Mouse (Mus musculus): ENCODE results near the gene C1qb.

C1qb gene

DNA sequence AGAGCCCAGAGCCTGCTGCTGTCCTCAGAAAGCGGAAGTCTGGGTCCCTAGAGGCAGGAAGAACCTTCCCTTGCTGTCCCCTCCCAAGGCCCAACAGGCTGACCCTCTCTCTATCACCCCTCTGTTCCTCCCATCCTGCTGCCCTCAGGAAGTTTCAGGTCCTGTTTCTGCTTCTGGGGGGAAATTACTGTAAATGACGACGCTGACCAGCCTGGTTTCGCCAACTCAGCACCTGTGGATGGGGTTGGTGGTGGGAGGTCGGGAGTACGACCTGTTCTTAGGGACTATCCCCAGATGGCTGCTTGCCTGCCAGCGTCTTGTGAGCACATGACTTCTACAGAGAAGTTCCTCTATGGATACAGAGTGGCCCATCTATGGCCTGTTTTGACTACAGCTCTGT, at the start of gene C1qb:
Gene C1qb, minus strand, starts transcription at position 87 of the 400 bp plus-strand sequence.
- peak; percentile 24 to 80 for DNase-seq (ENCODE audit: low spot score in 2 of 2)

GRCm38 (mm10) chr4:136934746-136935613, 49.0 kb upstream of the C1qb start:
- no peak for DNase-seq (ENCODE audit: low spot score in 2 of 2)

DNA sequence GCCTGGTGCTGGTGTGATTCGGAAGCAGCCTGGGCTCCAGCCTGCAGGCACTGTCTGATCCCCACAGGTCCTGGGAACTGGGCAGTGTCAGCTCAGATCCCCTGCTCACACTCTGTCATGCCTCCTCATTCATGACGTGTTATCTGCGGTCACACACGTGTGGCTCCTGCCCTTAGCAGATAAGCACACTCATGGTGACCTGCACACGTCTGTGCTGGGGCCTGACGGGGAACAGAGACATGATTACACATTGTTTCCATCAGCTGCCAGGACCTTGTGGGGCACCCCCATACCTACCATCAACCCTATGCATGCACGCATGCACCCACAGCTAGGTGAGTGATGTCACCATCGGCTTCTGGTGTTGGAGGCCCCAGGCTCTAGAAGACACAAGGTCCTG, 44.5 kb upstream of the C1qb start:
- DNase-seq (ENCODE audit: low spot score in 2 of 2) = no peak

DNA sequence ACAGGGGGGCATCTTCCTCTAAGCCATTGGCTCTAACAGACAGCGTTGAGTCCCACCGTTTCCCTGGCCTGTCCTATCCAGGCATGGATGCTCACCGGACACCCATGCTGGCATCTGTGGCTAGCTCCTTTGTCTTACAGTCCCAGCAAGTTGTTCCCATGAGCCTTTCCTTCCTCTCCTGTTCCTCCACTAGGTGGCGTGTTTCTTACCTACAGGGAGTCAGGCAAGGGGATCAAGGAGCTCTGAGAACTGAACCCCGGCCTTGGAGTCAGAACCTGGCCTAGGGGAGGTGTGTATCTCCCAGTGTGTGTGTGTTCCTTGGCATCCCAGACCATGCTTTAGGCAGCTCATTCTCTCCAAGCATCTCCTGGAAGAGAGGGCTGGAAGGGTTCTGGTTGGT, 42.9 kb upstream of the C1qb start:
- no peak for DNase-seq (ENCODE audit: low spot score in 2 of 2)

DNA sequence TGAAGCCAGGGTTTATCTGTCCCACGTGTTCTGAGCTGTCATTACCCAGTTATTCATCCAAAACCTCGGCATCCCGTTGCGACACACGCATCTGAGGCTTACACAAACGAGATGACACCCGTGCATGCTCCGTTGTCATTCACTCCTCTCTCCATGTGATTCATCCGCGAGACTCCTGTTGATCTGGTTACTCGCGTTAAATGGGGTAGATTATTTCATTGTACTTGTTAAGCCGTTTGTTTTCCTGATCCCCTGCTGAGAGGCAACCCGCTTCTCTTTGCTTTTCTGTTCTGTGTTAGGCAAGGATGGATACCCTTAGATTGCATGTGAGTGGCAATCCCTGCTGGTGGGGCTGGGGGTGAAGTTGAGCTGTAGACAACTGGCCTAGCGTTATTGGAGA, 39.8 kb upstream of the C1qb start:
- no peak for DNase-seq (ENCODE audit: low spot score in 2 of 2)

GRCm38 (mm10) chr4:136924529-136924928, 38.5 kb upstream of the C1qb start:
- peak in 1 of 2 experiments; percentile 46 for DNase-seq (ENCODE audit: low spot score in 2 of 2)

GRCm38 (mm10) chr4:136919526-136919925, 33.5 kb upstream of the C1qb start:
- DNase-seq (ENCODE audit: low spot score in 2 of 2) = no peak

DNA sequence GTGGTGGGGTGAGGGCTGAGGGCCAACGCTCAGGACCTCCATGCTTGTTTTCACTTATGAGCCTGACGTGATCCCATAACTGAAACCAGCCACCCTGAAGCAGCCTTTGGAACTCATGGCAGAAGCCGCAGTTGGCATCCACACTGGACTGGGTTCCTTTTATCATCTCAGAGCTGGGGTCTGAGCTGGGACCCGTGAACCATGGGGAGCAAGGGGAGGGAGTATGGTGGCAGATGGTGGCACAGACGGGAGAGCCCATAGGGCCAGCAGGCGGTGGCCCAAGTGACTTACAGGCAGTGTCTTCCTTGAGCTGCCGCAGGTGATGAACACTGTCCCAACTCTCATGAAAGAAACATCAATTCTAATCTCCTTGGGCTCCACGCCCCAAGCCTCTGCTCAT, 32.8 kb upstream of the C1qb start:
- no peak for DNase-seq (ENCODE audit: low spot score in 2 of 2)

DNA sequence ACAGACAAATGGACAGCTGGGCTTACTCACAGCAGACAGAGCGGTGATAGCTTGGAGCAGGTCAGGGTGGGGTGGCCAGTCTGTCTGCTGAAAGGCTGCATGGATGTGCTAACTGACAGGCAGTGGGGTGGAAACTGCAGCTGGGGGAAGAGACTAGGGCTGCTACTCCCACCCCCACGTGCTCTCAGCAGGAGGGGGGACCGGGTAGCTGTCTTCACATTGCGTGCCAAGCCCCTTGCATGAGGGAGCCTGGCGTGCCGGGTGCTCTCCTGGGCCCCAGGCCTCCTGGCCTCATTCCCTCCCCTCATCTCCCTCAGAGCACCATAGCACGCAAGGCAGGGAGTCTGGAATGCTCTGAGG, 31.2 kb upstream of the C1qb start:
- no peak for DNase-seq (ENCODE audit: low spot score in 2 of 2)

- DNase-seq (ENCODE audit: low spot score in 2 of 2) = no peak
Measured at GRCm38 (mm10) chr4:136916359-136917164, 30.6 kb upstream of the C1qb start.

- DNase-seq (ENCODE audit: low spot score in 2 of 2) = no peak
Measured at GRCm38 (mm10) chr4:136912841-136913240, 26.9 kb upstream of the C1qb start.

DNA sequence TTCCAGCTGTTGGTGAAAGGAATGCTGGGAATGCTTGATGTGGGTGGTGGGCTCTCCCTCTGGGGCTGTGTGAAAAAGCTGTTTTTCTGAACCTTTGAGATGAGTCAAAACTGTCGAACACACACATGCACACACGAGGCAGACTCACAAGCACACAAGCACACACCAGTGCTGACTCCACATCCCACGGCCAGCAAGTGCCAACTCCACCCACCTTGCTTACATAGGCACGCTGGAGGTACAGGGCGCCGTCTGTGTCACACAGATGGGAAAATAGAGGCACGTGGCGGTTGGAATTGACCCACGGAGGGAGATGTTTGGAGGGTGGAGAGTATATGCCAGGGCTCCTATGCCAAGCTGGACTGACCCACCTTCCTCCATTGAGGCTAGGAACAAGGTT, 25.8 kb upstream of the C1qb start:
- DNase-seq (ENCODE audit: low spot score in 2 of 2) = no peak

DNA sequence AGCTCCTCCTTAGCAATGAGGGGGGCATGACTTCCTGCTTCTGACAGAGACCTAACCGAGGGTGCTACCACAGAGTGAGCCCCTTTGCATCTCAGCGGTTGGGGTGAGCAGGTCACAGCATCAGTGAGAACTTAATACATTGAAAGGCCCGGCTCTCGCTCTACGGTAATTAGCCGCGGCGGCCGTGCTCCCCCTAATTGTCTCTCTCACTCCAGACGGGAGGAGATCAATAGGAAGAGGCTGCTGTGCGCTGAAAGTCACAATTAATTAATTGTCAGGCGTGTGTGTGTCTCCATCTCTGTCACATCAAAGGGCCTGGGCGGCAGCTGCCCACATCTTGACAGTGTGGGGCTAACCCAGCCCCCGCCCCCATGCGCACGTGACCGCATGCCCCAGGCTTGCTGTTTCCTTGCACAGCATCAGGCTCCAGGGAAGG, 25.2 kb upstream of the C1qb start:
- no peak for DNase-seq (ENCODE audit: low spot score in 2 of 2)

GRCm38 (mm10) chr4:136907809-136908208, 21.8 kb upstream of the C1qb start:
- no peak for DNase-seq (ENCODE audit: low spot score in 2 of 2)

- no peak for DNase-seq (ENCODE audit: low spot score in 2 of 2)
Measured at GRCm38 (mm10) chr4:136907033-136907432, 21.0 kb upstream of the C1qb start.

- DNase-seq (ENCODE audit: low spot score in 2 of 2) = no peak
Measured at GRCm38 (mm10) chr4:136904767-136905539, 19.0 kb upstream of the C1qb start.

DNA sequence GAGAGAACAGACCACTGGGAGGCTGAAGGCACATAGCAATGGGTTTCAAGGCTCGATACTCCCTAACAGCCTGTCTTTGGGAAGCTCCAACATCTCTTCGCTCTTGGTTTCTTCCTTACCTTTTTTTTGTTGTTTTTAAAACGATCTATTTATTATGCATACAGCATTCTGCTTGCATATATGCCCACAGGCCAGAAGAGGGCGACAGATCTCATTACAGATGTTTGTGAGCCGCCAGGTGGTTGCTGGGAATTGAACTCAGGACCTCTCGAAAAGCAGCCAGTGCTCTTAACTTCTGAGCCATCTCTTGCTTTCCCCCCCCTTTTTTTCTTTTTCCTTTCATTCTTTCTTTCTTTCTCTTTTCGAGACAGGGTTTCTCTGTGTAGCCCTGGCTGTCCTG, 13.2 kb upstream of the C1qb start:
- no peak for DNase-seq (ENCODE audit: low spot score in 2 of 2)

DNA sequence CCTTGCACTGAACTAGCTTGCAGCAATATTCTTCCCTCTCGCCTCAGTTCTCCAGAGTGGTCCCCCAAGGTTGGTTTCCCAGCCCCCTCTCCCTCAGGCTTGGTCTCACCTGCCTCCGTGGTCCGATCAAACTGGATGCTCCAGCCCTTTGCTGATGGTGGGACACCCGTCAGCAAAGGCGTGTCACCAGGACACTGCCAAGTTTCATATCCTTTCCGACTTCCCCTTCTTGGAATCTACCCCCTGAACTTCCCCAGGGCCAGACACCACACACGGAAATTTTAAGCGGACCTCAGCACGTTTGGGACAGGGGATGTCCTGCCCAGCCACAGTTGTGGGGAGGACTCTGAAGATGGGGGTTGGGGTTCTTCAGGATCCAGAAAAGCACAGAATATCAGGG, 12.7 kb upstream of the C1qb start, which contains the start of gene C1qa:
Gene C1qa, minus strand, starts transcription at position 167 of the 400 bp plus-strand sequence.
- DNase-seq (ENCODE audit: low spot score in 2 of 2) = peak; percentile 44 to 77

DNA sequence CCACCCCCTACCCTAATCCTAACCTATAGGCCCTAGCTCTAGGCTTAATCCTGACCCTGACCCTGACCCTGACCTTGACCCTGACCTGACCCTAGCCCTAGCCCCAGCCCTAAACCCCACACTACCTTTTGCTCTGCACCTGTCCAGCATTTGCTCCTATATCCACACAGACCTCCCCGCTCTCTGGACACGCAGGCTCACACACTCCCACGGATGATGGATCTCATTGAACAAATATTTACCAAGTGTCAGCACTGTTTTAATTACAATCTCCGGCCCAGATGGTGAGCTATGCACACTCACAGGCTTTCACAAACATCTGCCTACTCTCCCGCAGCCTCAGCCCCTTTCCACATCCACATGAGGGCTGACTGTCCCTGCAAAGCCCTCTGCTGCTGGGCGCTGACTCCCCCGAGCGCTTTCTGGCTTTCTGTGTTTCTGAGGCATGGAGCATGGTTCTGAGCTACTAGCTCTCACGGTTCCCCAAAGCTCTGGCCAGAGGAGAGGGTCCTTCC, 12.2 kb upstream of the C1qb start:
- no peak for DNase-seq (ENCODE audit: low spot score in 2 of 2)

DNA sequence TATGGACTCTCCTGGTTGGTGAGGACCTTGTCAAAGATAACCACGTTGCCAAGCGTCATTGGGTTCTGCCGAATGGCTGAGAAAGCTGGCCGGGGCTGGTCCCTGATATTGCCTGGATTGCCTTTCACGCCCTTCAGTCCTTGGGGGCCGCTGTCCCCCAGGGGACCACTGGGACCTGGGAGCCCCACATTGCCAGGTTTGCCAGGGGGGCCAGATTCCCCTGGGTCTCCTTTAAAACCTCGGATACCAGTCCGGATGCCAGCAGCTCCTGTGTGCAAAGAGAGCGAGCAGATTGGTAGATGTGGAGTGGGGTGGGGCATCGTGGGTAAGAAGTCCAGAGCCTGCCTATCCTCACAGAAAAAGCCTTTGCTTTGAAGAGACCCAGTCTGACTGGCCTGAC, 10.5 kb upstream of the C1qb start:
- DNase-seq (ENCODE audit: low spot score in 2 of 2) = no peak

GRCm38 (mm10) chr4:136895861-136896260, 9.9 kb upstream of the C1qb start:
- DNase-seq (ENCODE audit: low spot score in 2 of 2) = no peak

DNA sequence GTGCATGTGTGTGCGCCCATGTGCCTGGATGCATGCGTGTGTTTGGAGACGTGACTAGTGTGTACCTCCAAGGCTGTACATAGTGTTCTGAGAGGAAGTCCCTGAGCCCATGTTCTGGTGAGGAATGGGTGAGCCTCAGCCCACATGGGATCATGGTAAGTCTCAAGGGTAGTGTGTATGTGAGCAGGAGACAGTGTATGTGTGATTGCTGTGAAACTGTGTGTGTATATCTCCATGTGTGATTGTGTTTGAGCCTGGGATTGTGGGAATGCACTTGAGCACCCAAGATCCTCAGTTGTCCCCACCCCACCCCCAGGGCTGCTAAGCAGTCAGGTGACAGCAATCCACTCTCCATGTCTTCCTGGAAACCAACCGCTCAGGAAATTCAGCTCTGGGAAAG, 8.8 kb upstream of the C1qb start:
- no peak for DNase-seq (ENCODE audit: low spot score in 2 of 2)
